Mouse (Mus musculus): Measurements from ENCODE around the gene Tenm3.

Gene Tenm3

DNA sequence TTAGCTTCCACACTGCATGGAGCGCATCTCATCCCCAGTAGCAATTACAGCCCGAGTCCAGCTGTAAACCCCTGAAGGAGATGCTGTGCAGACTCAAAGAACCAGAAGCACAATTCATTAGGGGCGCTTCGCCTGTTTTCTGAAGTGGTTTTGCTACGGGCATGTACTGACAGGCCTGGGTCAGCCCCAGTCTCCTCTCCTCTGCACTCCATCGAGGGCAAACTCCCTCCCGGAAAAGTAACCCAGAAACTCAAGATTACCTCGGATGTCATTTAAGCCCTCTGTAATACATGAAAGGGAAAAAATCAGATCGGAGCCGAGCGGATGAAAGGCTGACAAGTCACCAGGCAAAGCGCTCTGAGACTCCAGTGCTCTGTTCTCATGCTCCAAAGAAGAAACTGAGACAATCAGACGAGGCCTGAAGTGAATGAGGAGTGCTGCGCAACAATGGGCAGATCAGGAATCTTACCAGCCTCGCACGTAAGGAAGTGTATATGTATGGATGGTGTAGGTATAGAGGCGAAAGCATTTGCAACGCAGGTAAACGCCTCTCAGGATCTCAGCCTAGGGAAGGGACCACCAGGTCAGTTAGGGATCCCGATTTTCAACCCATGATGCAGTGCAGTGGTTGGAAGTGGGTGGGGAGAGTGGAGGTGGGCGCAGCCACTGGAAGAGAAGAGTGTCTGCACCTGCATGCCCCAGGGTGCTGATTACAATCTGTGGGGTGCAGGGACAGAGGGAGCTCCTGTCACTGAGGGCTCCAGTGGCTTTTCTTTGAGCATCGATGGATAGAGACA, 387.2 kb downstream of the Tenm3 start:
- DNase-seq (ENCODE audit: low read depth, low spot score), result peak; percentile 31

DNA sequence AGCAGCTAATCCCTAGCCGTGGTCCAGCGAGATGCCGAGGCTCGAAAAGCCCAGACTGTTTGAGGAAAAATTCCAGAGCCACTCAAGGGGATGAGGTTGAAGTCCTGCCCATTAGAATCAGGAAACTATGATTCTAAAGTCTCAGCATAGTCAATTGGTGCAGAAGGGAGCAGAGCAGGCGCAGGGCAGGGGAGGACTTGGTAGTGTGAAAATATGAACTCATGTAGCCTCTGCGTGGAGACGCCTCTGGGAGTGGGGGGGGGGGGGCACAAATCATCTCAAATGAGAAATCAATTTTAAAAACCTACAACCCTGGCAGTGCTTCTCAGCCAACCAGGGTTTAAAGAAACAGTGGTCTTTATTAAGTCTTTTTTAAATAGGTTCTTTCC, 392.5 kb downstream of the Tenm3 start:
- DNase-seq (ENCODE audit: low read depth, low spot score), result no peak

DNA sequence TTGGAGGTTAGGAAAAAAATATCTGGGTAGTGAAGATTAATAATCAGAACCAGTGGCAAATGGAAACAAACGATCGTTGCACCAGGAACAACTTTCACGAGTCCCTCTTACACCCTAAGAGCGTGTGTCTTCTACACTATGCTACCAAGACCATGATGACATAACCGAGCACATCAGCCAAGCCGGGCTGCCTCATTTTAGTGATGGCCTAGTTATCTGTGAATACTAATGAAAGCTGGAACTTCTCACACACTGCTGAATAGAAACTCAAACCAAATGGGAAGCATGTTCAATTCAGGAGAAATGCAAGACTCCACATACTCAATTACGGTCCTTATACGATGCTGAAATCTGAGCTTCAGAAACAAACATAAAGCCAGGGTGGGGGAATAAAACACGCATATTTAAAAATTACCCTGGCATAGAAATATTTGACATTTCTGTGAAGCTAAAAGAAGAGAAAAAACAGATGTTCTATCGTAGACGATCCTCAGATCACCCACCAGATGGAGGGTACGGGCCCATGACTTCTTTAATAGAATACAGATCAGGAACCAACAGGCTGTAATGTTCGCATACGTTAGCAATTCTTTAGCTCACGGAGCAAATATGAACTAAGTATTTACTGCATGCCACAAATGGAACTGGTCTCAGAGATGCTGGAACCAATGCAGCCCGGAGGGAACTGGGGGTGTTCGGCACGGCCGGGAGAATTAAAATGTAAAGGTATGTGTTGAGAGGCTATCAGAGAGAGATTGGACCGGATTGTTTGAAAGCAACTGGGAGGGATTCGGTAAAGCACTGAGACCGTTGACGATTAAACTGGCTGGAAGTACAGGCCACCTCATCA, 393.1 kb downstream of the Tenm3 start:
- DNase-seq (ENCODE audit: low read depth, low spot score), result no peak

DNA sequence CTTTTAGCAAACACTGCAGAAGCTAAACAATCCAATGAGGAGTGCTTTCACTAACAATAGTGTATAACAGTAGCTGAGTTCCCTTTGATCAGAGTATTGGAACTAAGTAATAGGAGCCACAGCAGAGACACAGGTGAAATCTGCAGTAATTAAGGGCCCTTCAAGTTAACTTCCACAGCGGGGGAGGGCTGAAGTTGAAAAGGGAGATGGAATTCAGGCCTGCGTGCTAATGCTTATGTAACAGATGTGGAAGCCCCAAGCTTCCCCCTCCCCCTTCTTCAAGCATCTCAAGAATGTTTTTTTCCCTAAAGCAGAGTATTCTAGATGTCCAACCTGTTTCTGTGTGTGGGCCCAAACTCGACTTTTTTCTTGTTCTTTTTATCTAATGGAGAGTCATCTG, 394.1 kb downstream of the Tenm3 start:
- no peak for DNase-seq (ENCODE audit: low read depth, low spot score)

DNA sequence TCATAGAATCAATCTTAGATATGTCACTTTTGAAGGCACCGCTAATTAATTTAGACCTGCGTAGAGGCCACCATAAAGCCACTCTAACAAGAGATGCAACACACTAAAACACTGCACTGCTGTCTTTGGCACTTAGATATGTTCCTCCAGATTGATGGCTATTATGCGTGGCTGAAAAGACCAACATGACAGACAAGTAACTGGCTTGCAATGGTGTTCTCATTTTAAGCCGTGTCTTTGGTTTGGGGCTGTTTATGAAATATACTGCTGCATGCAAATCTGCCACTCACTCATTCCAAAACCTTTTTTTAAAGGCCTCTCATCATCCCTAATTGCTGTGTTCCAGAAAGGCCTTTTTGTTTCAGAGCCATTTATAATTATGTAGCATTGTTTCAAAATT, 398.1 kb downstream of the Tenm3 start:
- peak; percentile 9 for DNase-seq (ENCODE audit: low read depth, low spot score)

DNA sequence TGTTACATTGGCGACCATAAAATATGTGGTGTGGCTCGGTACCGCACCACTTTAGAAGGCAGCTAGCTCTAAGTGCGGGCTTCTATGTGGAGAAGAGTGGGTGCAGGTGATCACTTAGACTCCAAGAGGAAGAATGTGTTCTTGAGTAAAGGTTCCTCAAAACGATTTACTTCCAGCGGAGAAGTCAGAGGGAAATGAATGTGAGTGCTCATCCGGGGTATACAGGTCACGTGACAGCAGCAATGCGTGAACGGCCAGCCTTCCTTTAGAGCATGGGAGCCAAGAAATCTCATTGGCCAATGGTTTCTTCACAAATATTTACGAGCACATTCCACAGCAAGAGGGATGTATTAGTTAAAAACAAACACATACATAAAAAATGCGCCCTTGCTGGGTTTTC, 404.3 kb downstream of the Tenm3 start:
- no peak for DNase-seq (ENCODE audit: low read depth, low spot score)

DNA sequence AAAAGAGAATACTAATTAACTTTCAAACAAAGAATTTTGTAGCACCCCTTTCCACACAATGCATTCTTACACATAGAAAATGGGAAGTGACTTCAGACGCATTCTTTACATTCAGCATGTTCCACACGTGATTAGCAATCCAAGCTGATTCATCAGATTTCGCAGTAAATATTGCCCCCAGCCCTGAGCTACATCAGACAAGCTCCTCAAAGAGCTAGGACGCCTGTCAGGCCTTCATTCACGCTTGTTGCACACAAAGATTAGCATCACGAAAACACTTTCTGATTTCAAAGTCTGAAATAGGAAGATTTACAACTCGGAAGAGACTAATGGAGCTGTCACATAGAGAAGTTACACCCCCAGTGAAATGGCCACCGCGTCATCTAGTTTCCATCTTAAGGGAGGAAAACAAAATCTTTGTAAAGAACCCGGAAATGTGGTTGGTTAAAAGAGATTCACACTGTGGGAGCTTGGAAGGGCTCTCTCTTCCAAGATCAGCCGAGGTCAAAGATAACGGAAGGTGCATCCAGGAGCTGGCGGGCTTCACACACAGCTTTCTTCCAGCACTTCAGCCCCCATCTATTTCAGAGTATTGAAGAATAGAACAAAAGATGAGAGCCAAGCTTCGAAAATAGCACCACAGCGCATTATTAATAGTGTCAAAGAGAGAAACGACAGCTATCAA, 406.1 kb downstream of the Tenm3 start:
- DNase-seq (ENCODE audit: low read depth, low spot score), result no peak

DNA sequence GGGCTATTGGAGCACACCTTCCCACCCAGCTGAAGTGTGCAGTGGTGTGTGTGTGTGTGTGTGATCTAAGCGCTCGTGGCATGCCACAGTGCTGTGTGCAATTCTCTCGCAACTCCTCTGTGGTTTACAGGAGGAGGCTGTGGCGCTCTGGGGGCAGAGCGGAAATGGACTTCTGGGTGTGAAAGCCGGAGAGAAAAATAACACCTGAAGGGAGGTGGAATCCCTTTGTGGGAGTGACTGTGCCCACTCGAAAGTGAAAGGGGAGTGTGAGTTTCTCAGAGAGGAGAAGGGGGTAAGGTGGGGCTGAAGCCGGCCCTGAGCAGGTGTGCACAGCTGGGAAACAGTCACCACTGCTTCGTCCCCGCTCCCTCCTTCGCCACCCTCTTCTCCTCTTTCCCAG, 418.6 kb downstream of the Tenm3 start:
- DNase-seq (ENCODE audit: low read depth, low spot score), result no peak

DNA sequence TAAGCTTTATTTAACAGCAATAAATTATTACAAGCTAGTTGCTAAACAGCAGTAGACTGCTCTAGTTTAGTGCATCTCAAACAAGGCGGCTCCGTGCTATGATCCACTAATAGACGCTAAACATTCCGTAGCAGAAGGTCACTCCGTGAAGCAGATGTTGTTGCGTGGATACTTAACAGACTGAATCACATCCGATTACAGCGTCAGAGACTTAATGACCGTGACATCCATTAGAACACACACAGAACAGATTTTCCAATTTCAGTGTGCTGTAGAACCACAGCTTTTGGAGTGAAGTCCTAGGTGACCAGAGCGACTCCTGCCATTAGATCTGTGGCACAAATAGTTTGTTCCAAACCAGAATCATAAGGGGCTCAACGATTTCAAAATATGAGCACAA, 426.0 kb downstream of the Tenm3 start:
- no peak for DNase-seq (ENCODE audit: low read depth, low spot score)

DNA sequence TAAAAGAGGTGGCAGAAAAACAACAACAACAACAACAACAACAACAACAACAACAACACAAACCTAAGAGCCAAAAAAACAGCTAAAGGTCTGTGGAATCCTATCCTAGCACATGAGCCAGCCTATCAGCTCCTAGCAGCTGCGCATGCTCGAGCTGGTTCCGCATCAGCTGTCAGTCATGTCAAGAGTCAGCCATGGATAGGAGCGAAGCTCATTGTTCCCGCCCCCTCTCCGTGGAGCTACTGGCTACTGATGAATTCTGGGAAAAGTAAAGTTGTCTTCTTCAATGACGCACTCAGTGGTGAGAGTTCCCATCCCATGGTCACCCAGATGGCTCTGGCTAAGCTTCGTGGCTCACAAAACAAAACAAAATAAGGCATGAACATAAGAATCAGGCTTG, 432.8 kb downstream of the Tenm3 start:
- no peak for DNase-seq (ENCODE audit: low read depth, low spot score)

DNA sequence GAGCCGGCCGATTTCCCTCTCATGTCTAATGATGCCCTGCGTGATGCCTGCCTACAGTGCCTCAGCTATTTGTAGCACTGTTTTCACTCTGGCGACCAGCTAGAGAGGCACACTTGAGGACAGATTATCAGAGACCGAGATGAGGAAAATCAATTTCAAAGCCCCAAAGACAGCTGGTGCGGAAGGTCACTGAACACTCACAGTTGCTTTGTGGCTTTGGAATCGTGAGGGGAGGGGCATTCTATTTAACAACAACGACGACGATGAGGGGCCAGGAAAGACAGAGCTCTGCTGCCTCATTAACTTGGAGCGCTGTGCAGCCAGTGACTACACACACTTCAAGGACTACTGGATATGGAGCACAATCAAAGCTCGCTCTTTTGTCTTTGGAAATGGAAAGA, 443.2 kb downstream of the Tenm3 start:
- DNase-seq (ENCODE audit: low read depth, low spot score), result no peak

DNA sequence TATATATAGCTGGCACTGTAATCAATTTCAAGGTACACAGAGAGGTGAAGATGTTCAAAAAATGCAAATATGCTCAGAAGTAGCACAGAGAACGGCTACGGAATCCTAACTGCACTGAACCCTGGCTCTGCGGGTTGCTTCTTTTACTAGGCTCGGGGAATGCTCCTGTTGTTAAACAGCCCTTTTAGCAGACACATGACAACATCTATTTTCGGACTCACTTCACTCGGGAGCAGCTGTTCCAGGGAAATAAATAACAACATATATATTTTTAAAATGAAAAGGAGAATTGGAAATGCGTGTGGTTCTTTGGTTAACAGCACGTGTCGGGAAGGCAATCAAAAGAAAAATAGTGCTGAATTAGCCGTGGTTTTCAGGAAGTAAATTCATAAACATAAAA, 457.9 kb downstream of the Tenm3 start:
- DNase-seq (ENCODE audit: low read depth, low spot score), result peak; percentile 37

DNA sequence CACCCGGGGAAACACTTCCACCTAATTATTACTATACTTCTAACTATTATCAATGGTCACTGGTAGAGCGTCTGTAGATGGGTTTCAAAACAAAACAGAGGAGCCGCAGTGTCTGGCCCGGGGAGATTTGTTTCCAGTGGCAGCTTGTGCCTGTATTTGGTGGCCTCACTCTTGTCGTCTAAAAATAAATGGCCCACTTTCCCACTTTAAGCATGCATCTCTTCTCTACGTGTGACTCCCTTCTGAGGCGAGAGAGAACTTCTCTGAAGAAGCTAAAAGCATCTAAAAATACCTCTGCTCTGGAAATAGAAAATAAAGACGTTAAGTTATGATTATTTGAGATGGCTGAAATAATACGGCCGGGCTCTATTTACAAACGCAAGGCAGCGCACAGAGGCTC, 463.7 kb downstream of the Tenm3 start:
- peak; percentile 74 for DNase-seq (ENCODE audit: low read depth, low spot score)

DNA sequence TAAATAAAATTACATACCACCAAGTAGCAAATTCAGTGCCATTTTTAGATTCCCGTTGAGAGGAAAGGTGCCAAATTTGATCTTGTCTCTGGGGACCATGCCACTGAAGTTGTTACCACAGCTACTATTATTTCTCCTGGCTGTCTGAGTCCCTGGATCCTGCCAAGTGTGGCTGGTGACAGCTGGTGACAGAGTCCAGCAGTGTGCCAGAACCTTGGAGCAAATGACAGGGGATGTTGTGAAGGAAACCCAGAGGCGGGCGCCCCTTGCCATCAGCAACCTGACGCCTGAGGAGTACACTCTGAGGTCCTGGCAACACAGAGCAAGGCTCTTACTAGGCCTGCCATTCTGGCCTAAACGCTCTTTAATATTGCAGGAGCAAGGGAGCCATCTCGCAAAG, 467.0 kb downstream of the Tenm3 start:
- peak; percentile 78 for DNase-seq (ENCODE audit: low read depth, low spot score)

DNA sequence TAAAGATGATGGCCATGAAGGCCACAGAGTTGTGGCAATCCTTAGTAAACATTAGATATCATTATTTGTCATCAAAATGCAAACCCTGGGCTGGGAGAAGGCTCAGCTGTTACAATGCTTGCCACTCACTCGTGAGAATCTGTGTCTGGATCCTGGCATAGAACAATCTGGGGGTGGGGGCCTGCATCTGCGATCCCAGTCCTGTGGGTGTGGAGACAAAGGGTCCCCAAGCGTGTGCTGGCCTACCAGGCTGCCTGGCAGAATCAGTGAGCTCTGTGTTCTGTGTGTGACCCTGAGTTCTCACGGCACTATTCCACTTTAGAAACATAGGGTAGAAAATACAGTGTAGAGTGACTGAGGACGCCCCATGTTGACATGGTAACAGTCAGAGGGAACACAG, 468.6 kb downstream of the Tenm3 start:
- no peak for DNase-seq (ENCODE audit: low read depth, low spot score)

DNA sequence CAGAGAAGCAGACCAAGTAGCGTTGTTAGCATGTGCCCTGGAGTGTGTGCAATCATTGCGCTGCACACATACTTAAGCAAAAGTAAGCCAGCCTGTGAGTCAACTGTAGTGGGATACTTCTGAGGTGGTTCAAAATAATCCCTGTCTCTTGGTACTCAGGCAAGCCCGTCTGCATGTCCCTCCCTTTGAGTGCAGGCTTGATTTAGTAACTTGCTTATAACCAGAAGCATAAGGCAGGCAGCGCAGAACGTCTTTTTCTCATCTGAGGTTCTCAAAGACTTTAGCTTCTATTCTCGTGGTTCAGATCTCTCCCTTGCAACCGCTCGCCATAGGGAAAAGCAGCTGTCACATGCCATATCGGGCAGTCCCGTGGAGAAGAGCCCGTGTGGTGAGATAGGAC, 470.3 kb downstream of the Tenm3 start:
- peak; percentile 53 for DNase-seq (ENCODE audit: low read depth, low spot score)

DNA sequence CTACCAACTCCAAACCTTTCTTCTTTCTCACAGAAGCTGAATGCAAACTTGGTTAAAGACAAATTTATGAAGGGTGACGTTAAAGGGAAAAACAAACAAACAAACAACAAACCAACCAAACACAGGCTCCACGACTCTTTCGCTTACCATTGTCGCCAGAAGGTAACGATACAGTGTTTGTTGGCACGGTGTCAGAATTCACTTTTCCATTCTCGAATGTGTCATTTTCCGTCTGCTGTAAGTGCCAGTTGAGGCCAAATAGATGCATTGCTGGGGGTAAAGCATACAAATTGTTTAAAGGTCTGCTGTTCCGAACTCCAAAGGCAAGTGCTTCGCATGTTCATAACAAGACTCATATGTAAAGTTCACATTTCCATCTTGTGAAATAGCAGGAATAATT, 476.6 kb downstream of the Tenm3 start:
- no peak for DNase-seq (ENCODE audit: low read depth, low spot score)

DNA sequence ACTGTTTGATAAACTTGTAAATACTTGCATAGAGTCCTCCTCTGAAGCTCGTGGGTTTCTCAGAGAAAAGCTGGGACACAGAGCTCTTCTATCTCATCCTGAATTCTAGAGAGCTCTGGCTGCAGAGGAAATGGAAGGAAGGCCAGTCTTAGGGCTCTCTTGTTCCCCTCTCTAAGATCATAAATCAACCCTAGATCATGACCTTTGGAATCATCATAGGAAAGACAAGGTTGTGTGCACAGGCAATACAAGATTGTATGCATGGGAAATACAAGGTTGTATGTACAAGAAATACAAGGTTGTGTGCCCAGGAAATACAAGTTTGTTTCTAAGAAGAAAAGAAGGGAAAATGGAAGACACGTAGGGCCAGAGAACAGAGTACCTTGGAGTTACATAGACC, 486.9 kb downstream of the Tenm3 start:
- no peak for DNase-seq (ENCODE audit: low read depth, low spot score)

DNA sequence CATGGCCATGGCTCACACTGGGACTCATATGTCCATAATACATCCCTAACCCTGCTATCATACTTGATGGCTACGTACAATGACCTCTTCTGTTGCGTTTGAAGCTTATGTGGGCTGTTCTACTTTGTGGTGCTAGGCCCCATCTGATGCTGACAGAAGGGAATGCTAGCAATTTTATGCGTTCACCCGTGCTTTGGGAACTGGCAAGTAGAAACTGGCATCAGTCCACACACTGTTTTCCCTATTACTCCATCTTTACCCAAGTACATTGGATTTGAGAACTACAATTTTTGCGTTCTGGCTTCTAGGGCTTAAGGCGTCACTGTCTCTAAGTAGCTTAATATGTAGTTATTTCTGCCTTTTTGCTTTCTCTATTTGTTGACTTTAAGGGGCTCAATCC, 490.3 kb downstream of the Tenm3 start:
- peak; percentile 53 for DNase-seq (ENCODE audit: low read depth, low spot score)

DNA sequence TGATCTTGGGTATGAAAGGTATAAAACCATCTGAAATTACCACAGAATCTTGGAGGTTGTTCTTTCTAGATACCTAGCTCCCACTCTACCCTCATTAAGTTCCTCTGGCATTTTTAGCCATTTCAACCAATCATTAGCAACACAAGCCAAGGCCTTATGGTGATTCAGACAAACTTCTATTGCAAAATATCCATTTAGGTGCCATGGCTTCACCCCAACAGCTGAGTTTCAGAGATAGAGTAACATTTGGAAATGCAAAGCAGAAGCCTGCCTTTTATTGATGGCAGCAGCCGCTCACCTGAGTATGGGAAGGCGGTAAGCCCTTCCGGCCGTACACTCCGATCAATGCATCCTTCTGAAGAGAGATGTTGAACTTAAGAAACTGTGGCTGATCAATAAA, 494.9 kb downstream of the Tenm3 start:
- DNase-seq (ENCODE audit: low read depth, low spot score), result no peak

DNA sequence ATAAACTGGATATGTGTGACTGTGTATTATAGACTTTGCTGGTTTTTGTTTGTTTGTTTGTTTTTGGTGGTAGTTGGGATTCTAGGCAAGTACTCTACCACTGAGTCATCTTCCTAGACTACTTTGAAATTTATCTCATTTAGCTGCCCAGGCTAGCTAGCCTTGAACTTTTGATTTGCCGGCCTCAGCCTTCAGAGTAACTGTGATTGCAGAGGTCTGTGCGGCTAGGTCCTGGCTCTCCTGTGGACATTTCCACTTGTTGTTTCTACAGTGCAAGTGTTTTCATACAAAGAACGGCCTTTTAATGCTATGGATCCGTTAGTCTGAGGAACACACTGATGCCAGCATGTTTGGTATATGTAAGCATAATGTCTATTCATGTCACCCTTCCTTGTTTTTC, 495.4 kb downstream of the Tenm3 start:
- DNase-seq (ENCODE audit: low read depth, low spot score), result no peak

DNA sequence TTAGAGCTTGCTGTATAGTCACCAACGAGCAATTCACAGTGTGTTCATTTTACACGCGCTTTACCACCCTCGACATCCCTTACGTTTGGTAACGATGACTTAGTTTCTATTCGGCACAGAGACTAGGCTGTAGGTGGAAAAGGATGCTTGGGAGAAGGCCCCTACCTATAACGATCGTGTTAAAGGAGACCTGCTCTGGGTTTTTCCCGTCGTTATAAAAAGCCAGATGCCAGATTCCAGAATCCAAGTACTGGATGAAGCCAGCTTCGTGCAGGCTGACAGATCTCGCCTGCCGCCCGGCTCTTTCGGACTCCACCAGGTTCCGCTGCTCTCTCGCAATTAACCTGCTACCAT, 500.7 kb downstream of the Tenm3 start:
- DNase-seq (ENCODE audit: low read depth, low spot score), result no peak

Measured in brain, adult 2 months (tissue).